Mouse (Mus musculus) C2C12 (cell line): ENCODE results near the gene Dnah17. TPM values are rescaled to one million over a fixed set of nuclear protein-coding genes. Genes with fewer than 3 reads are reported as not detected.

ENCODE experiments used
- H3K27me3 ChIP-seq: one replicate; pipeline ENCODE4 v1.6.1; 2011; ENCODE audit not compliant: control insufficient read depth, insufficient read depth, insufficient read length
- H3K36me3 ChIP-seq: one replicate; pipeline ENCODE4 v1.6.1; 2011; ENCODE audit not compliant: control insufficient read depth, insufficient read depth
- H3K4me3 ChIP-seq: one replicate; pipeline ENCODE4 v1.5.1; 2011; ENCODE audit warnings: mild to moderate bottlenecking, control low read depth; ENCODE audit not compliant: poor library complexity, insufficient read depth, severe bottlenecking
- H3K79me2 ChIP-seq: one replicate; pipeline ENCODE4 v1.6.1; 2011; ENCODE audit not compliant: control insufficient read depth, insufficient read depth
- H3K79me3 ChIP-seq: one replicate; pipeline ENCODE4 v1.6.1; 2011; ENCODE audit warnings: low read depth, control low read depth
- H3ac ChIP-seq: one replicate; pipeline ENCODE3; 2011; ENCODE audit warnings: low read depth; ENCODE audit not compliant: control insufficient read depth, insufficient read length
- CEBPB ChIP-seq: IDR thresholded peaks from one replicate; pipeline ENCODE4 v1.6.1; 2011; ENCODE audit warnings: low read depth, mild to moderate bottlenecking, control low read depth, moderate library complexity
- CTCF ChIP-seq: IDR thresholded peaks from one replicate; pipeline ENCODE4 v1.5.1; 2011; ENCODE audit not compliant: control insufficient read depth, insufficient read depth, insufficient read length
- FOSL1 ChIP-seq: IDR thresholded peaks from one replicate; pipeline ENCODE4 v1.8.0; 2011; ENCODE audit warnings: mild to moderate bottlenecking, low read length; ENCODE audit not compliant: poor library complexity, insufficient read depth, severe bottlenecking
- MAX ChIP-seq: IDR thresholded peaks from one replicate; pipeline ENCODE4 v1.6.1; 2011; ENCODE audit warnings: mild to moderate bottlenecking, control low read depth
- MYOD1 ChIP-seq: IDR thresholded peaks from one replicate; pipeline ENCODE4 v1.6.1; 2011; ENCODE audit warnings: low read depth; ENCODE audit not compliant: control insufficient read depth, insufficient read length
- MYOG ChIP-seq: IDR thresholded peaks from one replicate; pipeline ENCODE4 v1.6.1; 2011; ENCODE audit not compliant: control insufficient read depth, insufficient read length; ENCODE audit errors: extremely low read depth
- USF1 ChIP-seq: IDR thresholded peaks from one replicate; pipeline ENCODE4 v1.6.1; 2011; ENCODE audit warnings: low read depth, mild to moderate bottlenecking, control low read depth, moderate library complexity
- polyA plus RNA-seq: library from polyadenylated mRNA; unstranded; fragments of >200 nt; fragmentation: generic; extraction: Trizol; gene quantifications from one replicate; pipeline ENCODE4 v1.2.1, GENCODE M21; 2012; ENCODE audit warnings: missing spikeins

Dnah17 gene
- polyA plus RNA-seq, 1 experiment: 0.13 TPM

- TF ChIP-seq FOSL1 (no peak), CTCF (no peak), MYOG (no peak), CEBPB (no peak), MYOD1 (no peak), MAX (no peak), USF1 (no peak)
- Histone ChIP-seq H3K36me3 (no peaks in the 10 kb centered on the region), H3K79me3 (no peaks in the 10 kb centered on the region), H3K27me3 (no peaks in the 10 kb centered on the region), H3ac (no peak overlapping the region), H3K4me3 (no peak overlapping the region), H3K79me2 (no peaks in the 10 kb centered on the region)
Measured at GRCm38 (mm10) chr11:118150115-118150701, 19.8 kb upstream of the Dnah17 start.

- Histone ChIP-seq H3K27me3 (no peaks in the 10 kb centered on the region), H3K4me3 (no peak overlapping the region), H3ac (no peak overlapping the region), H3K79me3 (no peaks in the 10 kb centered on the region), H3K79me2 (no peaks in the 10 kb centered on the region), H3K36me3 (no peaks in the 10 kb centered on the region)
- TF ChIP-seq MYOG (no peak), CEBPB (no peak), MAX (no peak), USF1 (no peak), FOSL1 (no peak), CTCF (no peak), MYOD1 (no peak)
Measured at GRCm38 (mm10) chr11:118147877-118148637, 17.6 kb upstream of the Dnah17 start.

DNA sequence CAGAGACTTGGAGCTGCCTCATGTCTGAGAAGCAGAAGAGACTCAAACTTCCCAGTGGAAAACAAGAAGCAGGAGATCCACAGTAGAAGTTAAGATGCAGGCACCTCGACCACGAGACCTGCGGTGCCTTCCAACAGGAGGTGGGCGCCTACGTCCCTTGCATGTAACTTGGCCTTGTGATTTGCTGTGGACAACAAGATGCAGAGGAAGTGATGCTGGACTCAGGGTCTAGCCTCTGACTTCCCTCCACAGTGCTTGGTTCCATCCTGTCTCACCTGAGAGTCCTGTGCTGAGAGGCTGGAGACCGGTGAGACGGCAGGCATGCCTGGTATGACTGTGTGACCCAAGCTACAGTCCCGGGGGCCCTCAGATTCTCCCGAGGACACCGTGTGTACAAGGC is 16.0 kb upstream of the Dnah17 start:
- no peaks in the 10 kb centered on the region for H3K36me3 ChIP-seq
- TF ChIP-seq CEBPB (no peak), FOSL1 (no peak), MAX (no peak), MYOD1 (no peak), CTCF (no peak), MYOG (no peak), USF1 (no peak)
- peak overlapping the region; percentile 18 for H3K4me3 ChIP-seq
- H3ac ChIP-seq: peak overlapping the region; percentile 77
- no peaks in the 10 kb centered on the region for H3K79me2 ChIP-seq
- H3K27me3 ChIP-seq: no peaks in the 10 kb centered on the region
- no peaks in the 10 kb centered on the region for H3K79me3 ChIP-seq

DNA sequence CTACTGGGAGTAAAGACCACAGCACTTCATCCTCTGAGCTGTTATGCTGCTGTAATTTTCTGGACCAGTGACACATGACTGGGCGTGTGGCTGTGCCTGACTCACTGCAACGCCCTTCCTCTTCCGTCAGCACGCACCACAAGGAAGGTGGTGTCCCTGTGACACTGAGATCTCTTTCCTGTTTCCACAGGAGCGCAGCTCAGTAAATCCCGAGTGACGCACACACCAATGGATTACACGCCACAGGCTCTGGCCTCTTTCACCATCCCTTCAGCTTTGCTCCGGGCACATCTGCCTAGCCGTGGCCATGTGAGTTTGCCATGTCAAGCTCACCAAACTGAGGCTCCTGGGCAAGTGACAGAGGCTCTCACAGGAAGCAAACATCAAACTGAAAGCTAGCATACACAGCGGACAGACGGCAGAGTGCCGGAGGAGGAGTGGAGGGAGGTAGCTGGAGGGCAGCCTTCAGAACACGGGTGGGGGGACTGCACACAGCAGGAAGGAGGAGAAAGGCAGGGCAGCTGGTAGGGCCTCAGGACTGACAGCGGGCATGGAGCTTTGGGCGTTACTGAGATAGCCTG is 15.4 kb upstream of the Dnah17 start:
- TF ChIP-seq USF1: peak; percentile 81
- TF ChIP-seq CTCF: no peak
- TF ChIP-seq MAX: peak; percentile 83
- Histone ChIP-seq H3K27me3 (no peaks in the 10 kb centered on the region), H3K4me3 (peak overlapping the region; percentile 18), H3ac (peak overlapping the region; percentile 77), H3K79me3 (no peaks in the 10 kb centered on the region), H3K36me3 (no peaks in the 10 kb centered on the region), H3K79me2 (no peaks in the 10 kb centered on the region)

DNA sequence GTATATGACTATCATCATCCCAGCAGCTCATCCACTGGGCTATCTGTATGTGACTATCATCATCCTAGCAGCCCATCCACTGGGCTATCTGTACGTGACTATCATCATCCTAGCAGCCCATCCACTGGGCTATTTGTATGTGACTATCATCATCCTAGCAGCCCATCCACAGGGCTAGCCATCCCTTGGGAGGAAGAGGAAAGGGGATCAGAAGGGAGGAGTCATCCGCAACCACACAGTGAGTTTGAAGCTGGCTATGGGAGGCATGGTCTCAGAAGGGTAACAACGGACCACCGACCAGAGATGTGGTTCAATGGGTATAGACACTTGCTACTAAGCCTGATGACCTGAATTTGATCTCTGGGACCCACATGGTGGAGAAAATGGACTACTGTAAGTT is 14.7 kb upstream of the Dnah17 start:
- no peak for TF ChIP-seq MYOG
- TF ChIP-seq CTCF: no peak
- TF ChIP-seq FOSL1: no peak
- TF ChIP-seq USF1: no peak
- TF ChIP-seq MYOD1: no peak
- no peaks in the 10 kb centered on the region for H3K36me3 ChIP-seq
- no peaks in the 10 kb centered on the region for H3K79me2 ChIP-seq
- H3K79me3 ChIP-seq: no peaks in the 10 kb centered on the region
- no peak overlapping the region for H3ac ChIP-seq
- no peaks in the 10 kb centered on the region for H3K27me3 ChIP-seq
- no peak overlapping the region for H3K4me3 ChIP-seq

- TF ChIP-seq MYOG: no peak
- TF ChIP-seq USF1: no peak
- no peak for TF ChIP-seq MYOD1
- no peak for TF ChIP-seq CTCF
- TF ChIP-seq MAX: no peak
- TF ChIP-seq FOSL1: no peak
- TF ChIP-seq CEBPB: no peak
- H3K36me3 ChIP-seq: no peaks in the 10 kb centered on the region
Measured at GRCm38 (mm10) chr11:118143731-118144130, 13.3 kb upstream of the Dnah17 start.

More at GRCm38 (mm10) chr11:118143731-118144130, 13.3 kb upstream of the Dnah17 start:
- H3K27me3 ChIP-seq: no peaks in the 10 kb centered on the region
- no peaks in the 10 kb centered on the region for H3K79me2 ChIP-seq
- no peaks in the 10 kb centered on the region for H3K79me3 ChIP-seq
- no peak overlapping the region for H3ac ChIP-seq
- no peak overlapping the region for H3K4me3 ChIP-seq
